ENCODE assay signal across 33 mouse cellular contexts in genomic region chr12:117683377-117683776, GRCm38 (mm10).
"Had no signal": no experiment of that assay in that cellular context is flagged by ENCODE, and none has a peak within 500 bp of the region (broad histone marks: within the 10 kb centered on the region; RNA-seq: fewer than 3 reads in every experiment).

No protein-coding gene starts in this region.

- H3K9me3 ChIP-seq: limb, embryonic 10.5 days; limb, embryonic 12.5 days; limb, embryonic 13.5 days; limb, embryonic 15.5 days; liver, embryonic 12.5 days; liver, embryonic 13.5 days; liver, embryonic 15.5 days; lung, embryonic 15.5 days; megakaryocyte, embryonic 14.5 days; midbrain, embryonic 10.5 days; midbrain, embryonic 12.5 days; midbrain, embryonic 13.5 days; midbrain, embryonic 15.5 days; neural tube, embryonic 12.5 days; neural tube, embryonic 13.5 days had no signal

- H3K27me3 ChIP-seq: liver, embryonic 12.5 days; liver, embryonic 13.5 days; liver, embryonic 15.5 days; lung, embryonic 15.5 days; midbrain, embryonic 13.5 days; midbrain, embryonic 15.5 days; neural tube, embryonic 12.5 days; neural tube, embryonic 13.5 days had no signal

- H3K27ac ChIP-seq: limb, embryonic 10.5 days; limb, embryonic 12.5 days; limb, embryonic 13.5 days; limb, embryonic 15.5 days; liver, embryonic 12.5 days; liver, embryonic 13.5 days; liver, embryonic 14.5 days; liver, embryonic 15.5 days; lung, embryonic 15.5 days; macrophage; midbrain, embryonic 12.5 days; midbrain, embryonic 13.5 days; midbrain, embryonic 15.5 days; neural tube, embryonic 12.5 days; neural tube, embryonic 13.5 days had no signal

- H3K36me3 ChIP-seq: limb, embryonic 10.5 days; limb, embryonic 12.5 days; limb, embryonic 13.5 days; limb, embryonic 15.5 days; liver, embryonic 12.5 days; liver, embryonic 13.5 days; liver, embryonic 15.5 days; lung, embryonic 15.5 days; midbrain, embryonic 10.5 days; midbrain, embryonic 12.5 days; midbrain, embryonic 13.5 days; midbrain, embryonic 15.5 days; neural tube, embryonic 12.5 days; neural tube, embryonic 13.5 days had no signal

- H3K4me2 ChIP-seq: limb, embryonic 12.5 days; limb, embryonic 13.5 days; limb, embryonic 15.5 days; liver, embryonic 11.5 days; liver, embryonic 12.5 days; liver, embryonic 13.5 days; liver, embryonic 15.5 days; lung, embryonic 14.5 days; lung, embryonic 15.5 days; midbrain, embryonic 11.5 days; midbrain, embryonic 12.5 days; midbrain, embryonic 13.5 days; midbrain, embryonic 15.5 days; neural tube, embryonic 12.5 days; neural tube, embryonic 13.5 days had no signal

- H3K9ac ChIP-seq: limb, embryonic 12.5 days; limb, embryonic 13.5 days; limb, embryonic 15.5 days; liver, embryonic 12.5 days; liver, embryonic 13.5 days; liver, embryonic 14.5 days; liver, embryonic 15.5 days; liver, postnatal 0 days; lung, embryonic 14.5 days; lung, embryonic 15.5 days; midbrain, embryonic 12.5 days; midbrain, embryonic 13.5 days; midbrain, embryonic 15.5 days; neural tube, embryonic 12.5 days; neural tube, embryonic 13.5 days had no signal

- H3K4me3 ChIP-seq: limb, embryonic 10.5 days; limb, embryonic 12.5 days; limb, embryonic 13.5 days; limb, embryonic 15.5 days; liver, embryonic 12.5 days; liver, embryonic 13.5 days; liver, embryonic 15.5 days; lung, embryonic 15.5 days; megakaryocyte, embryonic 14.5 days; midbrain, embryonic 10.5 days; midbrain, embryonic 12.5 days; midbrain, embryonic 13.5 days; midbrain, embryonic 15.5 days; myocyte; neural tube, embryonic 12.5 days; neural tube, embryonic 13.5 days had no signal

- DNase-seq: left cerebral cortex, postnatal 4 days; liver; liver, embryonic 13.5 days; liver, postnatal 0 days; lung, adult 18-20 months; lung, adult 2 months; lung, embryonic 14.5 days; lung, postnatal 10 days; lung, postnatal 14 days; lung, postnatal 36 days; lung, postnatal 4 days; midbrain, embryonic 14.5 days had no signal

- H3K4me1 ChIP-seq: limb, embryonic 15.5 days; liver, embryonic 13.5 days; liver, embryonic 15.5 days had no signal

- ATAC-seq: liver, embryonic 12.5 days; liver, postnatal 0 days; lung, postnatal 0 days; midbrain, embryonic 13.5 days; midbrain, embryonic 15.5 days; midbrain, embryonic 16.5 days had no signal
